Mouse (Mus musculus) spleen, postnatal 10 days (tissue): ENCODE data around the gene Edem1.
A peak's percentile ranks its signal among the peaks of the same experiment; 100 is the strongest.

Experiments
- DNase-seq, 2 experiments: peaks; one replicate each; pipeline ENCODE4 v3.0.0; 2021 to 2022; ENCODE audit warnings: low spot score in 2 of 2

Gene Edem1

DNA sequence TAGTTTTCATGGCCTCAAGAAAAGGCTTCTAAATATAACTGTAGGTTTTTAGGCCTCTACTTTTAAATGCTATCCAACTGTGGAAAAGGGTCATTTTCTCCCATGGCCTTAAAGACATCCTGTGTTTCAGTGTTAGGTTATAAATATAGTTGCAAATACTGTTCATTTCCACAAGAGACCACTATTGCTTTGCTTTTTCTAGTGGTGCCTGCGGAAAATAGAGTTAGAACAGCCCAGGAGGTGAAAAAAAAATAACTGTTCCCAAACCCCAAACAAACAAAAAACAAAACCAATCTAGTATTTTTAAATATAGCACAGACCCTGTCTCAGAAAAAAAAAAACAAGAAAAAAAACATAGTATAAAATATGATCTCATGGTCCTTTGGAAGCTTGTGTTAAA is 46.9 kb downstream of the Edem1 start:
- no peak for DNase-seq

DNA sequence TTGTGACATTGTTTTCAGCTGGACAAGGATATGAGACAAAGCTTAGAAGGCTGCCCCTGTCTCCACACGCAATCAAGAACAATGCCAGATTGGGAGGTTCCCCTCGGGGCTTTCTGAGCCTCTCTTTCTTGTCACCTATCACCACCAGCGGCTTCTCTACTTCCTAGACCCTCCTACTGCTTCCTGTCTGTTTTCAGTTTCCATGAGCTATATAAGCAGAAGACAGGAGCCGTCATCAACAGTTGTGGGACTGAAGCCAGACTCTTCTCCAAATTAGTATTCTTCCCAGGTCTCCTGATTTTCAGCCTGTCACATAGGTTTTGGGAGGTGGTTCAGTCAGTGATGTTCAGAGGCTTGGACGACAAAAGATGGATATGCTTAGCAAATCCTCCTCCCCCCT is 47.6 kb downstream of the Edem1 start:
- DNase-seq = no peak

DNA sequence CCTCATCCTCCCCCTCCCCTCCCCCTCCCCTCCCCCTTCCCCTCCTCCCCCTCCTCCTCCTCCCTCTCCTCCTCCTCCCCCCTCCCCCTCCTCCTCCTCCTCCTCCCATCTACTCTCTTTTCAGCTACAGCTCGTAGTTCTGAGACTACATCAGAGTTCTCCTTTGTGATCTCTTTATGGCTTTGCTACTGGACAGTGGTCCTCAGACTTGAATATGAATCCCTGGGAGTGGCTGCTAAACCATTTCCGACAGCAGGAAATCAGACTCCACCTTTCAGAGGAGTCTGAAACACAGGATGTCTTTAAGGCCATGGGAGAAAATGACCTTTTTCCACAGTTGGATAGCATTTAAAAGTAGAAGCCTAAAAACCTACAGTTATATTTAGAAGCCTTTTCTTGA is 48.0 kb downstream of the Edem1 start:
- no peak for DNase-seq

DNA sequence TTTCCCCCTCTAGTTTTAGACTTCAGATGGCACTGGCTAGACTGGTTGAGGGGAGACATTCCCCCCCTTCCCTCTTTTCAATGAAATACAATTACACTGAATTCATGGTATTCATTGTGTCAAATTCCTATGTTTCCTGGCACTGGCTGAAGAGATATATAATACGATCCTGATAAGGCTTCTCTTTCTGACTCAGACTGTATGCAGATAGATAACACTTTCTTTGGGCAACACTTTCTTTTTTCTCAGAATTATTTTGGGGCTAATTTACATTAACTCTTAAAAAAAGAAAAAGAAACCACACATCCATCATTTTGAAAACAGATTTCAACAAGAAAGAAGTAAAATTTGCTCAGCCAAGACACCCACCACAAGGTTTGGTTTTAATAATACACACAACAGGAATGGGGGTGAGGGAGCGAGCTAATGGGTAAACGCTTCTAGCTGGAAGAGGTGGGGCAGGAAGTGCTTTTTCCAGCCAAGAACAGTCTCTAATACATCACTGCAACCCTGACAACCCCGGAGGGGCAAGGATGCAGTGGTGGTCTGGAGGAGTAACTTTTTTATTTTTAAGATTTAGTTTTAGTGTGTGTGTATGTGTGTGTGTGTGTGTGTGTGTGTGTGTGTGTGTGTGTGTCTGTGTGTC is 52.0 kb downstream of the Edem1 start:
- no peak for DNase-seq

DNA sequence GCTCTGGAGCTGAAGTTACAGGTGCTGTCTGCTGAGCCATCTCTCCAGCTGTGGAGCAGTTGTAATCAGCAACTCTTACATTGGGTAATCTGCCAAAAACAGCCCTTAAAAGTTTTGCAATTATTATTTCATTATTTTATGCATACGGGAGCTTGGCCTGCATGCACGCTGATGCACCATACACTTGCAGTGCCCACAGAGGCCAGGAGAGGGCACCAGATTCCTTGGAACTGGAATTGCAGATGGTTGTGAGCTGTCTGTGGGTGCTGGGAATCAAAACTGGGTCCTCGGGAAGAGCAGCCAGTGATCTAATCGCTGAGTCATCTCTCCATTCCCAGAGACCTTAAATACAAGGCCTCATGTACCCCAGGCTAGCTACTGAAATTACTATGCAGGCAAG is 52.6 kb downstream of the Edem1 start:
- DNase-seq = peak in 1 of 2 experiments; percentile 23

DNA sequence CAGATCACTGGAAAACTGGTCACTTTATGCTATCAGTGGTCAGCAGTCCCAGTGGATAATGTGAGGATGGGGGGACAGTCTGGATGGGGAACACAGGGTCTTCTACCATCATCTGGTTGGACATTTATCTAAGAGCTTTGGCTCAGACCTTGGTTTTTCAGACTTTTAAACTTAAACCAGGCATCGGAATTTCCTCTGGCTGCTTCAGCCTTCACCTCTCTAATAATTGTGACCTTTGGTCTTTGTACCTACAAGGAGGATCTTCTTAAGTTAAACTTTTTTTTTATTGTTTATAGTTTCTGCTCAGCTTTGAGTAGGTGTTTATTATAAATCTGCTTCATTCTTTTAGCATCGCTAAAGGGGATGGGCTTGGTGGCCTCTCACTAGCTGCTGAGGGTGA is 55.4 kb downstream of the Edem1 start:
- DNase-seq = no peak

DNA sequence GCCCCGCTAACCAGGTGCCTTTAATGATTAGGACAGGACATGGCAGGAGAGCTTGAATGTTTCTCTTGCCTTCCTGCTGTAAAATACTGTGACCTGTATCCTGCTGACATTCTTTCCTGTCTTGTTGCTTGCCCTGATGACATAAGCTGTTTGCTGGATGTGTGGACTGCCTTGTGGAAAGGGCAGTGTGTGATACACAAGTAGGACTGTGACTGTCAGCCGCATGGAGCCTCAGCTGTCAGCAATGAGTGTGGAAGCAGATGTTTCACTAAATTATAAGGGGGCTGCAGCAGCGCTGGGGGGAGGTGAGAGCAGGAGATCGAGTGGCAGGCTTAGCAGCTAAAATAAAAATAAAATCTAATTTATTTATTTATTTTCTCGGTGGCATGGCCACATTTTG is 56.2 kb downstream of the Edem1 start:
- no peak for DNase-seq

DNA sequence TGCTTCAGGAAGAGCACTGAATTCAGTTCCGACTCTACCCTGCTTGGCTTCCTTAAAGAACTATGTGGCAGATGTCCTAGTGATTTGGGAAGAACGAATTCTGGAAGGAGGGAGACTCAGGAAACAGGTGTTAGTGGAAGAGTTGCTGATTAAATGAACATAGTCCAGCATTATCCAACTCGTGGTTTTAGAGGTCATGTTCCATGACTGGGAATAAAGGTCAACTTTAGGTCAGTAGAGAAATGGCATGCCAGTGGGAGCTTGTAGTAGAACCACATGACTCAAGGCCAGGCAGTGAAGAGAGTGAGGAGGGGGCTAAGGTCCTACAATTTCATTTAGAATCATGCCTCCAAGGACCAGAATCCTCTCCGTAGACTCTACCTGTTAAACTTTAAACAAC is 57.9 kb downstream of the Edem1 start:
- DNase-seq = no peak

DNA sequence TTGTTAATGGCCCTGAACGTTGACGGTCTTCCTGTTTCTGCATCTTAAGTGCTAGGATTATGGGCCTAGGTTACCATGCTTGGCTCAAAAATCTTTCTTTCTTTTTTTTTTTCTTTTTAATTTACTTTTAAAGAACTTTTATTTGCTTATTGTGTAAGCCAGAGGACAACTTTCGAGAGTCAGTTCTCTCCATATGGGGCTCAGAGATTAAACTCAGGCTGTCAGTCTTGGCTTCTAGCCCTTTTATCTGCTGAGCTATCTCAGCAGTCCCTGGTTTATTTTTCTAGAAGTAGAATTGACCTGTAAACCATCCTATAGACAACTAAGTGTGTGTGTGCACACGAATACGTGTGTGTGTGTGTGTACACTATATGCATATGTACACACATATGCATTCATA is 64.1 kb downstream of the Edem1 start:
- no peak for DNase-seq

DNA sequence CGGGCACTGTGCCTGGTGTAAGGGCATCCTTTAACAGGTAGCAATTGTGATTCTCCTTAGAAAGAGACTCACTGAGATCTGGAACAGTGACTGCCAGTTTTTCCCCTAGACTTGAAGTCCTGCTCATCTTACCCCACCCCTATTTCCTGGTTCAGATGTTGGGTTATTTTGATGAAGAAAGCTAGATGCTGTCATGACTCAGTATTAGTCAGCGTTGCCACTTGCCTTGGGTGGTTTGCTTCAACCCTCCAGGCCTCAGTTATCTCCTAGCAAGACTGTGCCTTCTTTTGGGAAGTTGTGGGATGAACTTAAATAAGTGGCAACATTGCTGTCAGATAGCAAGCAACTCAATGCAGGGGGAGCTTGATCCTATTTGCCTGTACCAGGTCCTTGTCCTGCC is 66.7 kb downstream of the Edem1 start:
- no peak for DNase-seq

DNA sequence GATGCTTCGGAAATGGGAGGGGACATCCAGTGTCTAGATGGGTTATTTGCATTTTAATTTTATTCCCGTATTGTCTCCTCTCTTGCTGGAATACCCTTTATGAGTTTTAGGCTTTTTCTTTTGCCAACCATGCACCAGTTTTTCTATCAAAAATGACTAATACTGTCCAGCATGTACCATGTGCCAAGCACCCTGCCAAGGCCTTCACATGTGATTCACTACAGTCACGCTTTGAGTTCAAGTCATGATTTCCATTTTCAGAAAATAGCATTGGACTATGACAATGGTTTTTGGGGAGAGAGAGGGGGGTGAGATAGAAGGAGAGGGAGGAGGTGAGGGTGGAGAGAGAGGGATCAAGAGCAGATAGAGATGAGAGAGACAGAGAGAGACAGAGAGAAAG is 67.5 kb downstream of the Edem1 start:
- no peak for DNase-seq

DNA sequence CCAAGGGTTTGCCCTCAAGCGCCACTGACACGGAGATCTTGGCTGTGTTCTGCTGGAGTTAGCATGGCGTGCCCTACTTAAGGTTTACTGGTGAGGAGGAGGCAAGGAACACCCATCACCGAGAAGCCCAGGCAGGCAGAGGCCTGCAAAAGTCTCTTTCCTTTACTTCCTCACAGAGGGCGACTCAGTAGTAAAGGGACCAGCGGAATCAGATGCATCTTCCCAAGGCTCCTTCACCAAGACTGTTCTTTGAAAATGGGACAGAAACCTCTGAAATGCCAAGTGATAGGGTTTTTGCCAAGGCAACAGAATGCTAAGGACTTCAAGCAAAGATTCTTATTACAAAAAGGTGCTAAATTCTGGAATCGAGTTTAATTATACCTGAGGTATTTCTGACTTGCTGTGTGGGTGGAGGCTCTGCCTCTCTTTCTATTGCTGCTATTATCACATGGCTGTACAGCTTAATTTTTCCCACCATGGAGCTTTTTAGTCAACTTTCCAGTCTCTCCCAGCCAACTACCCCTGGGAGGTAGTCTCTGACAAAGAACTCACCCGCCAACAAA is 68.2 kb downstream of the Edem1 start:
- no peak for DNase-seq

DNA sequence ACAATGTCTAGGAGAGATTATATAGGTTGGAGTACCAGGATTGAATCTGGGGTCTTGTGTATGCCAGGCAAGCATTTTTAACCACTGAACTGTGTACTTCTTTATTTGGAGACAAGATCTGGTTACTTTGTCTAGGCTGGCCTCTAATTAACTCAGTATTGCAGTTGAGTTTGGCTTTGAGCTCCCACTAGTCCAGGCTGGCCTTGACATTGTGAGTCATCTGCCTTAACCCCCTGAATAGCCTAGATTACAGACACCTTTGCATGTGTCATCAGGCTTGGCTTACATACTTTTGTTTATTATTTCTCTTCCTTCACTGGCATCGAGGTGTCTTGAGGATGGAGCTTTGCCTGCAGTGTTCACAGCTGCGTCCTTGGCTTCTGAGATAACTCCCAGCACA is 70.8 kb downstream of the Edem1 start:
- DNase-seq = no peak

DNA sequence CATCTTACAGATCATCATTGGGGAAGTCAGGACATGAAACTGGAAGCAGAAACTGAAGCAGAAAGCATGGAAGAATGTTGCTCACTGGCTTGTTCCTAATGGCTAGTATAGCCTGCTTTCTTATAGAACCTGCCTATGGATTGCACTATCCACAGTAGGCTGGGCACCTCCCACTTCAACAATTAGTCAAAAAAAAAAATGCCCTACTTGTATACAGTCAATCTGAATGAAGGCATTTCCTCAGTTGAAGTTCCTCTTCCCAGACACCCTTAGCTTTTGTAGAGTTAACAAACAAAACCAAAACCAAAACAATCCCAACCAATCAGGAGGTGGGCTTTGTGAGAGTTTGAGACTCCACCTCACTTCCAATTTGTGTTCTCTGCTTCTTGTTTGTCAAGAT is 73.7 kb downstream of the Edem1 start:
- DNase-seq = no peak

DNA sequence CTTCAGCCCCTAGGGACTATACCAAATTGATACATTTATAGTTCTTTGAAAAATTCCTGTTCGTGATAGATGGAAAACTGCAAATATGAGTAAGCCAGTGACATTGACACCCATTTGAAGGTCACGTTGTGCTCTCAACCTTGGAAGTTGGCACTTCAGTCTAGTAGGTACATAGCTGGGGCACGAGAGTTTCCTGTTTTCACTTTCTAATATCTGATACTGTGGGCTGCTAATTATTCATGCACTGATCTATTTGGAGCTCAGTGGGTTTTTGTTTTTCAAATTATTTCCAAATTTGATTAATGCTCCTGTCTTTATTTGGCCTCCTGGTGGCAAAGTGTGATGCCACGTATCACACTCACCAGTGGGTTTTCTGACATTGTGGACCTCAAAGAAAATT is 74.8 kb downstream of the Edem1 start:
- DNase-seq = no peak

DNA sequence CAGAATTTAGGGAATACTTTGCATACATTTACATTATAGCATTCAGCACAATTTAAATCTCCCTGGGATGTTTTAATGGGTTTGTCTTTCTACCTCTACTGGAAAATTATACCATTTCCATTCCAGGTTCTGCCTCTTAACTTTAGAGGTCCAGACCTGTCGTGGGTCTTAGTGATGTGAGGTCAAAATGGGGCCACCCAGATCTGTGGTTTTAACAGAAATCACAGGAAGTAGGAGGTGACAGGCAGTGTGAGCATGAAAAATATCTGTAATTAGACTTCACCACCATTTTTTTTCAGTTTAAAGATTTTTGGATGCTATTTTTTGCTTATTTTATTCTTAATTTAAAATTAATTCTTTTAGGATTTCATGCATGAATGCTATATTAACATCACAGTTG is 78.1 kb downstream of the Edem1 start:
- DNase-seq = no peak
